Comparison of ENCODE assay signal across 8 mouse cellular contexts in the genomic region with DNA sequence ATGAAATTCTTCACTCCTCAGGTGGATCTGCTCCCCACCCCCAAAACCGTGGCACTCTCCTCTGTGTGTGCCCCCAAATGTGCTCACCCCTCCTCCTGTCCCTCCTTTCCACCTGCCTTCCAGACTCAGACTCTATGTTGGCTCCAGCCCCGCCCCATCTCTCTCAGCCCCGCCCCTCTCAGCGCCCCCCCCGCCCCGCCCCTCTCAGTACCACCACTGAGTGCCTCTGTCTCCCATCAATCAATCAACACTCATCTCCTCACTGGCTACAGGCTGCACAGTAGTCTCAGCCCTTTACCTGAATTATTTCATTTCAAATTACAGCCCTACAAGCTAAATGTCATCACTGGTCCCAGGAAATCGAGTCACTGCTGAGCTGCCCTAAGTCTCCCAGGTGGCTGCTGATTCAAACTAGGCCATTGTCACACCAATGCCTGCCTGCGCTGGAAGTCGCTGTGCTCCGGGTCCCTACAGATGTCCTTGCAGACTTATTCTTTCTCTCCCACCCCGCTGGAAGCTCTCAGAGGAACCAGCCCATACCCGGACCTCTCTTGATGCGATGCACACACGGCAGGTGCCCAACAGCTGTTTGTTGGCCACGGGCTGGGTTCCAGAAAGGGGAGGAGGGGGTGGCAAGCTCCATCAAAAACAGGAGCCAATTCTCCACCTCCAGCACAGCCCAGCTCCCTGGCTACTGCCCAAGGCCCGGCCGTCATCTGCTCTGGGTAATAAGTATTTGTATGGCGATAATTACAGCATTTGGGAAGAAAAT. TPM values are rescaled to one million over a fixed set of nuclear protein-coding genes. Genes with fewer than 3 reads are reported as not detected.
DNase-seq lines count a peak whose midpoint lies in the region; ATAC-seq and TF ChIP-seq lines count a peak whose summit lies in the region.

No protein-coding gene starts in this region.

- WGBS in kidney, adult 2 months: 16% methylated on average over 16 of the region's 18 CpGs
- 7% methylated on average over 17 of the region's 18 CpGs for WGBS in kidney, embryonic 16.5 days
- 1% methylated on average over 18 of the region's 18 CpGs for WGBS in forebrain, embryonic 10.5 days
- WGBS in liver, postnatal 0 days (ENCODE audit: insufficient replicate concordance): 8% methylated on average over 18 of the region's 18 CpGs
- WGBS in lung, adult 2 months: 4% methylated on average over 16 of the region's 18 CpGs

- TF ChIP-seq POLR2A in kidney, adult 2 months (IDR thresholded peaks at IDR 0.05; ENCODE audit: low read depth, low read length): no peak
- no peak for TF ChIP-seq POLR2A in lung, adult 2 months (IDR thresholded peaks at IDR 0.05; ENCODE audit: borderline replicate concordance, extremely low read depth, low read depth, low read length)

- TF ChIP-seq CTCF in kidney, adult 2 months (conservative IDR thresholded peaks at IDR 0.05; ENCODE audit: insufficient read depth, insufficient read length, low read depth, low read length): no peak
- no peak for TF ChIP-seq CTCF in layer of hippocampus, adult 2 months (conservative IDR thresholded peaks at IDR 0.05)
- no peak for TF ChIP-seq CTCF in liver, postnatal 0 days (IDR thresholded peaks at IDR 0.05; ENCODE audit: low read depth)
- no peak for TF ChIP-seq CTCF in lung, adult 2 months (IDR thresholded peaks at IDR 0.05; ENCODE audit: insufficient read depth, low read length)

- H3K4me3 ChIP-seq in kidney, adult 2 months (ENCODE audit: insufficient read depth, low read depth, low read length): no peak overlapping the region
- no peak overlapping the region for H3K4me3 ChIP-seq in kidney, embryonic 16.5 days (ENCODE audit: low read length)
- peak overlapping the region; percentile 34 for H3K4me3 ChIP-seq in forebrain, embryonic 10.5 days
- peak overlapping the region; percentile 48 for H3K4me3 ChIP-seq in layer of hippocampus, adult 2 months
- H3K4me3 ChIP-seq in liver, postnatal 0 days (ENCODE audit: low read depth, low read length): no peak overlapping the region
- no peak overlapping the region for H3K4me3 ChIP-seq in lung, adult 2 months (replicated peaks; ENCODE audit: extremely low read depth, low read depth, low read length)

- no peak overlapping the region for H3K9ac ChIP-seq in kidney, embryonic 16.5 days (replicated peaks; ENCODE audit: low read length)
- H3K9ac ChIP-seq in liver, postnatal 0 days (replicated peaks): no peak overlapping the region

- no peak overlapping the region for H3K4me2 ChIP-seq in kidney, embryonic 16.5 days (replicated peaks; ENCODE audit: low read depth, low read length)
- peak overlapping the region; percentile 38; the same call in 1 of the 2 replicates for H3K4me2 ChIP-seq in liver, postnatal 0 days (ENCODE audit: low read depth, low read length)

- H3K36me3 ChIP-seq in kidney, adult 2 months (ENCODE audit: control insufficient read depth, insufficient read depth, low read length): no peaks in the 10 kb centered on the region
- no peaks in the 10 kb centered on the region for H3K36me3 ChIP-seq in kidney, embryonic 16.5 days (ENCODE audit: insufficient read depth, low read length)
- no peaks in the 10 kb centered on the region for H3K36me3 ChIP-seq in forebrain, embryonic 10.5 days (replicated peaks)
- H3K36me3 ChIP-seq in liver, postnatal 0 days (replicated peaks; ENCODE audit: insufficient read depth, low read length): no peaks in the 10 kb centered on the region

- no peaks in the 10 kb centered on the region for H3K27me3 ChIP-seq in kidney, adult 2 months (replicated peaks; ENCODE audit: control insufficient read depth, insufficient read depth, low read length)
- H3K27me3 ChIP-seq in kidney, embryonic 16.5 days (ENCODE audit: insufficient read depth, low read length): peaks cover 48% of the 10 kb centered on the region
- H3K27me3 ChIP-seq in forebrain, embryonic 10.5 days (ENCODE audit: poor library complexity, severe bottlenecking): peaks cover 100% of the 10 kb centered on the region
- peaks cover 32% of the 10 kb centered on the region for H3K27me3 ChIP-seq in liver, postnatal 0 days (ENCODE audit: insufficient read depth, low read length)

- no peak for TF ChIP-seq EP300 in liver, postnatal 0 days (IDR thresholded peaks at IDR 0.05; ENCODE audit: low read depth)

- H3K4me1 ChIP-seq in kidney, adult 2 months (ENCODE audit: control insufficient read depth, insufficient read depth, low read length): no peaks in the 10 kb centered on the region
- H3K4me1 ChIP-seq in kidney, embryonic 16.5 days (ENCODE audit: insufficient read depth, low read length): peaks cover 18% of the 10 kb centered on the region
- H3K4me1 ChIP-seq in forebrain, embryonic 10.5 days: peaks cover 42% of the 10 kb centered on the region
- H3K4me1 ChIP-seq in liver, postnatal 0 days (ENCODE audit: insufficient read depth): no peaks in the 10 kb centered on the region; the same call in 1 of the 2 replicates
- H3K4me1 ChIP-seq in lung, adult 2 months (ENCODE audit: control insufficient read depth, insufficient read depth, low read length): no peaks in the 10 kb centered on the region

- no peak for ATAC-seq in kidney, embryonic 16.5 days (ENCODE audit: low FRiP score, low TSS enrichment)
- no peak for ATAC-seq in liver, postnatal 0 days

- peak; percentile 19 for DNase-seq in kidney, adult 2 months
- DNase-seq in forebrain, embryonic 10.5 days (ENCODE audit: extremely low spot score, low spot score): no peak
- peak; percentile 69 to 82 for DNase-seq in layer of hippocampus, adult 2 months (ENCODE audit: low spot score in 2 of 2)
- no peak for DNase-seq in liver, postnatal 0 days
- peak; percentile 50 for DNase-seq in telencephalon, adult 2 months (ENCODE audit: low read depth, low spot score)
- no peak for DNase-seq in lung, adult 2 months
- no peak for DNase-seq in lung, postnatal 14 days

- H3K27ac ChIP-seq in kidney, adult 2 months (ENCODE audit: insufficient read depth, low read depth, low read length): no peak overlapping the region
- no peak overlapping the region for H3K27ac ChIP-seq in kidney, embryonic 16.5 days (ENCODE audit: low read length)
- peak overlapping the region; percentile 0 for H3K27ac ChIP-seq in forebrain, embryonic 10.5 days
- H3K27ac ChIP-seq in layer of hippocampus, adult 2 months: peak overlapping the region; percentile 89
- no peak overlapping the region for H3K27ac ChIP-seq in liver, postnatal 0 days (ENCODE audit: low read depth)

- no peaks in the 10 kb centered on the region for H3K9me3 ChIP-seq in kidney, embryonic 16.5 days (ENCODE audit: low read length)
- H3K9me3 ChIP-seq in forebrain, embryonic 10.5 days: no peaks in the 10 kb centered on the region
- H3K9me3 ChIP-seq in liver, postnatal 0 days (ENCODE audit: low read length): no peaks in the 10 kb centered on the region

RNA-seq across cellular contexts. Expression of a gene that starts 5.6 kb away (rescaled TPM):
- 0.05 and 0.17 TPM in 2 replicates for polyA plus RNA-seq in kidney, adult 2 months (2012; rRNA removed)
- polyA plus RNA-seq in kidney, embryonic 16.5 days (2015; fragmentation: Nextera tagmentation; extraction: Ambion mirVana): 6.2 and 6.4 TPM in 2 replicates
- polyA plus RNA-seq in forebrain, embryonic 10.5 days (2016; fragmentation: Nextera tagmentation; extraction: Ambion mirVana): 0.73 and 1.4 TPM in 2 replicates
- 100 to 1,000 TPM; 232 to 244 TPM for total RNA-seq in layer of hippocampus, adult 2 months (2021)
- polyA plus RNA-seq in liver, postnatal 0 days (2015; fragmentation: Nextera tagmentation; extraction: Ambion mirVana): 0.12 and 0.13 TPM in 2 replicates
- polyA plus RNA-seq in lung, adult 2 months (2012; rRNA removed): 0.03 and 0.13 TPM in 2 replicates

Comparison
In these comparisons a context has a peak if more than half of its experiments do, and no peak if none do; other contexts are left out.
1. DNase-seq: peak in kidney, adult 2 months (single experiment), layer of hippocampus, adult 2 months (2 of 2) and telencephalon, adult 2 months (single experiment); none in forebrain, embryonic 10.5 days (single experiment), liver, postnatal 0 days (single experiment), lung, adult 2 months (single experiment) and lung, postnatal 14 days (single experiment).
2. H3K27ac ChIP-seq: peak in forebrain, embryonic 10.5 days (single experiment) and layer of hippocampus, adult 2 months (single experiment); none in kidney, adult 2 months (single experiment), kidney, embryonic 16.5 days (single experiment) and liver, postnatal 0 days (single experiment).
3. H3K4me3 ChIP-seq: peak in forebrain, embryonic 10.5 days (single experiment) and layer of hippocampus, adult 2 months (single experiment); none in kidney, adult 2 months (single experiment), kidney, embryonic 16.5 days (single experiment), liver, postnatal 0 days (single experiment) and lung, adult 2 months (single experiment).